Mouse (Mus musculus) embryo, embryonic 10.5 days (tissue): ENCODE measurements around the gene Mecom.

Experiments used
- DNase-seq: peaks from one replicate; pipeline ENCODE4 v3.0.0-alpha.2; 2015; ENCODE audit warnings: low spot score

Gene Mecom

DNA sequence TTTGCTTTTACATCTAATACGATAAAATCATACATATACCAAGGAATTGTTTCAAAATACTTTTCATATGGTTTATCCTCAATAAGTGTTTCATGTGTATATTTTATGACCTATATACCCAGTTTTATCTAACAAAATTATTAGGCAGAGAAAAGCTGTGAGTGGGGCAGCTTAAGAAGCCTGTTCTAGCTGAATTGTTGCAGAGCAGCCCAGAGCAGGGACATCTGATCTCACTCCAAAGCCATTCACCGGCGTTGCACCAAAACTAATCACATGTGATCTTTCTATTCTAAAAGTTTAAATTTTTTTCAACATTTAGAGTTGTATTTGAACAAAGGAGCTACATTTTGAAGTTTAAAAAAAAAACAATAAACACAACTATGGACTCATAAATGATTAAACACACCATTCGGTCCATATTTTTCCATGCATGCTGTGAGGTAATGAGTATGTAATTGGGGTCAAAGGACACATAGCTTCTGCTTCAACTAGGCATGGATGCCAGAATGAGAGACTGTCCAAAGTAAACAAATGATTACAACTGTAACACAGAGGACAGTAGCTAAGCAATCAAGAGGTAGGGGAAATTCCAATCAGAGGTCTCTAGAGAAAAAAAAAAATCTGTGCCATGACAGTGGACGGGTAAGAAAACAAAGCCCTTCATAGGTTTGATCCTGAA is 64.7 kb downstream of the Mecom start:
- DNase-seq, result peak; percentile 54

DNA sequence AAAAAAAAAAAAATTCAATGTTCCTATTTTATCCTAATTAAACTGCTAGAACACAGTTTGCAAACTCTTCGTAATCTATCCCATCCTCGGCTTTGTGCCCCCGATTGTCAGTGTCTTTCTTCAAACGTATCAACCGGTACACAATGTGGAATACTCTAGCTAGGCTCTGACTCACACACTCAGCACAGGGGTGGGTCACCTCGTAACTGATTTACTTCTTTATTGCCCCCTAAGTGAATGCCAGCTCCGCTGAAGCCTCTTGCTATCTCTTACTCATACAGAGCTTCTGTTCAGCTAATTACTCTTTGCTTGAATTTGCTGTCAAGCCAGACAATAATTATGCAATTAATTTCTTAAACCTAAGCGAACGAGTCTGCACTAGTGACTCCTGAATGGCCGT is 66.1 kb downstream of the Mecom start:
- no peak for DNase-seq

DNA sequence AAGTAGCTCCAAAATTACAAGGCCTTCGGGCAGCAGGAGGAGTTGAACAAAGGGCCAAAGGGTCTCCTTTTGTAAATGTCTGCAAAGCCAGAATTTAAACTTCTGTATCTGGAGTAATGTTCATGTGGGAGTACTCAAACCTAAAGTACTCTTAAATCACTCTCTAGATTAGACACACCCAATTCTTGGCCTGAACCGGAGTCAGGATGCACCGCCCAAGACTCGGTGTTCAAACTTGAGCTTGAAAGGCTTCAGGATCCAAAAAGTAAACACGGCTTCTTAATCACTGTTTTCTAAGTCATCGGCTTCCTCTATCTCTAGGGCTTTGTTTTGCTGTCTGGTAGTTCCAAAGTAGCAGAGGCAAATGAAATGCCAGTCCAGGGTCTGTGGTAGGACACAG is 67.3 kb downstream of the Mecom start:
- no peak for DNase-seq

DNA sequence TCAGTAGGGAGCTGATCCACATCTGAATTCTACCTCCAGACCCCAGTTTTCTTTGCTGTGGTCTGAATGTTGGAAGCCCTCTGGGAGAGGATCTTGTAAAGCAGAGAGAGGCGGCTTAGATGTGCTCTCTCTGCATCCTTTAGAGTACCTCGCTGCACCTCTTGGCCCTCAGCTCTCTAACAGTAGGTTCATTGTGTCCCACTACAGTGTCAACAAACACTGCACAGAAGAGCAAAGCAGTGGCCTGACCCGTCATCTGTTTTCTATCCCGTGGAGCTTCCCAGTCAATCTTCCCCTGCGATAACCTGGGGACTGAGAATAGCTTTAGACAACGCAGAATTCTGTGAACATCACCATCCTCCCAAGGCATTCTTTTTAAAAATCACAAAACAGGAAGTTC is 69.6 kb downstream of the Mecom start:
- peak; percentile 50 for DNase-seq

DNA sequence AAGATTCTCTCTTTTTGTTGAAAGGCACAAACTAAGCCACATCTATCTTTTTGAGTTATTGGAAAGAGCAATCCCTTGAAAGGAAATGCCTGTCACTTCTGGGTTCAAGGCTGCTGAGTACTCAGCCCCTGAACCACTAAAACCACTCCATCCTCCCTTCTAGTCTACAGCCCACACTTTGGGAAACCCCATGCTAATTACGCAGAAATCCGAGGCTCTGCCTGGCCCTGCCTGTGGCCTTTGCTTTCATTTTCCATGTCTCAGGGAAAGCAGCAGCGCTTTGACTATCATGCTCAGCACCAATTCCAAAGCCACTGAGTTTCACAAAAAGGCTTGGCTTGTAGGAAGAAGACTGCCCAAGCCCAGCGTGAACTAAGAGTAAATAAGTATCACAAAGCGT is 70.8 kb downstream of the Mecom start:
- DNase-seq, result no peak

DNA sequence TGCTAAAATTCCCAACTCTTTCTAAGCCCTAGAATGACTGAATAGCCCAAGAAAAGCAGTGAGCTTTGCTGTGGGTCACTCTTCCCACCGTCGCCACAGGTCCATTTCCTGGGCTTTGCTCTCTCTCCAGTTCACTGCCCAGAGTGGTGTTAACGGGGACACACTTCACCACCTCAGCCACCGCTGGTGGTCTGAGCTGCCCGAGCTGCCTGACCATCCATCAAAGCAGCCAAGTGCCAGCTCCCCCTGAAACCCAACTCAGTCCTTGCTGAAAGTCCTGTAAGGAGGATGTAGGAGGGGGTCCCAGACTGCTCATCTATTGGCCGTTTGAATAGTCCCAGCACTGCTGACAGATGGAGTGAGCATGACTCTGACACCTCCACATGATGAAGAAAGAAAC is 72.2 kb downstream of the Mecom start:
- no peak for DNase-seq

DNA sequence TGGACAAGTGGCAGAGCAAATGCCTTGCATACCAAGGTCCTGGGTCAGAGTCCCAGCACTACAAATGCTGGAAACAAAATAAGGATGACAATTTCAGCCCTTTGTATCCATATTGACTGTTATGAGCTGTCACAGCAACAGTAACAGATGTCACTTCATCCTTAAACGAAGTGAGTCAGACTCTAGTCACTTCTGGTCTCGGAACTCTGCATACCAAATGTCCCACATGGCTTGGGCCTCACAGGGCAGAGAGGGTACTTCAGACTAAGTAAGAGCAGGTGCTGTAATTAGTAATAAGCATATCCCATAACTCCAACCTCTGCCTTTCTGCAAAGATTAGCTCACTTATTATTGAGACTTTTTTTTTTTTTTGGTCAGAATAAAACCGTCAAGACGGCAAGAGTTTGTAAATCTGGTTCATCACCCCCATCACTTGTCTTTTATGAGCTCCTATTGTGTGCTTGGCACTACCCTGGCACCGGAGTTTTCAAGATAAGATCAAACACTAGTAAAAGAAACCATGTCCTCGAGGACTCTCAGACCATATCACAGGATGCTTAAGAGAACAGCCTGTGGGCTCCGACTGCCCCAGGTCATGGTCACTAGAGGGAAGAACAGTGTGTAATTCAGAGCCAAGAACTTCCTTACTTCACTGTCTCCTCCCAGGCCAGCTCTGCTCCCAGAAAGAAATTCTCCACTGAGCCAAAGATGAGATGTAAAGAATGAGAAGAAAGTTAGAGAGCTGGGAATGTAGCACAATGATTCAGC is 79.6 kb downstream of the Mecom start:
- no peak for DNase-seq

DNA sequence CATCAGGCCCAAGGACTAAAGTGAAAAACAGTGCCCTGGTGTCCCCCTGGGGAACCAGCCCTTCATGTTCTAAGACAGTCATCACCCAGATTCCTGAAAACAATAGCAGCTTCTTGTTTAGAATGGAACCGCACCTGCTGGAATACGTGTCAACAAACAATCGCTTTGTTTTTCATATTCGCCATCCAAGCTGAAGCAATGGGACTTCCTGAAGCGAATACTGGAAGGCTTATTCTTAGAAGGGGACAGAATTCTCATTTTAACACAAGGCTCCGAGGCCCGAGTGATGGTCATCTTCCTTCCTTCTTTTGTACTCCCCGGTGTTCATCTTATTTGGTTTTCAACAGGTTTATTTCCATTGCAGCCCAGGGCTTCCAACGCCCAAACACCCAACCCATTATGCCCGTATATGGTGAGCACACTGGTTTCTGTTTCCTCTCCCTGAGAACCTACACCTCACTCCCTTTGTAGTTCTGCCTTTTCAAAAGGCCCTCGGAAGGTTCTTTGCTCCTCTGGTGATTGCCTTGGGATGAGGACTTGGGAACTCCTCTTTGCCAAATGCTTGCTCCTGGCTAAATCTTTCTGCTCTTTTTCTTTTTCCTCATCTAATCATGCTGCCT is 81.7 kb downstream of the Mecom start:
- DNase-seq, result no peak

DNA sequence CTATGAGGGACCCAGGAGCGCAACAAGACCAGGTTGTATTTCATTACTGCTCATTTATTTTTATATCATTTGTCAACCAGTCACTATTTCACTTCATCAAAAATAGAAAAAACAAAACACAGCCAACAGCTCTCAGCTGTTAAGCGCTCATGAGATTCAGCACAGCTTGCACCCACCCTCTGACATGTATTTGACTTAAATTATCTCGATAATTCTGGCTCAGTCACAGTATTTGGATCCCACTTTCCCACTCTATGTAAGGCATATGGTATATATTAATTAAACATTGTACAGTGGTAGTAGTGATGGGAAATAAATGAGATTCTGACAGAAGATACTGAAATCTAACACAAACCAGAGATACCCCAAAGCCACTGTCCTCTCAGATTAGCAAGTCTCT is 83.3 kb downstream of the Mecom start:
- DNase-seq, result no peak

DNA sequence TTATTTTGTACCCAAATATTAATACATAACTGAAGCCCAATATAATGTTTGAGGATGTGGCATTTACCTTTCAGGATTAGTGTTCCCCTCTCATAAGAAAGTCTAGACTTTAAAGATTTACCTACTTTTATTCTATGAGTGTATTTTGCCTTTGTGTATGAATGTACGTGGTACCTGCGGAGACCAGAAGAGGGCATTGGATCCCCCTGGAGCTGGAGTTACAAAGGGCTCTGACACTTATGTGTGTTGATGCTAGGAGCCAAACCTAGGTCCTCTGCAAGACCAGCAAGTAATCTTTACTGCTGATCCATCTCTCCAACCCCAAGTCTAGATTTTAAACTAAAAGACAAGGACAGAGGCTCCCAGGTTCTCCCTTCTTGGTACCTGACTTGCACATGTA is 86.0 kb downstream of the Mecom start:
- DNase-seq, result no peak

DNA sequence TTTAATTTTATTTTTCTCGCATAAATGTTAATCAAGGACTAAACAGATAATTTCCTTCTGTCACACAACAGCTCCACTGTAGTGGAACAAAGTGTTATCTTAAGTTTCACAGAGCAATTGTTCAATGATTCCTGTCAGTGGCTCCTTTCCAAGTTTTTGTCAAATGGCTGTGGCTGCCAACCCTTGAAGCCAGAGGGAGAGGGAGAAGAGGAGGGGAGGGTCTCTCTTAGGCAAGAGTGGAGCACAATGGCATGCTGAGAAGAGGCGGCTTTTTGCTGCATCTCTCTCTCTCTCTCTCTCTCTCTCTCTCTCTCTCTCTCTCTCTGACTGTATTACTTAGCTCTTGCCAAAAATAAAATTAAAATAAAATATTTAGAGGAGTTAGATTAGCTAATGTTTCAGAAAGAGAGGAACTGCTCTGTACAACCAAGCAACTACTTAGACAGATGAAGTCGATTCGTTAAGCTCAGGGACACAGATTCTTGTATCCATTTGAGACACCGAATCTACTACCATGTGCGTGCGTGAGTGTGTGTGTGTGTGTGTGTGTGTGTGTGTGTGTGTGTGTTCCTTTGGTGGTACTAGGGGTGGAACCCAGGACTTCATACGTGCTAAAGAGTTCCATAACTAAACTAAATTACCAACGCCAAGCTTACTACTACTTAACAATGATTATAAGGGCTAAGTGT is 86.8 kb downstream of the Mecom start:
- no peak for DNase-seq

DNA sequence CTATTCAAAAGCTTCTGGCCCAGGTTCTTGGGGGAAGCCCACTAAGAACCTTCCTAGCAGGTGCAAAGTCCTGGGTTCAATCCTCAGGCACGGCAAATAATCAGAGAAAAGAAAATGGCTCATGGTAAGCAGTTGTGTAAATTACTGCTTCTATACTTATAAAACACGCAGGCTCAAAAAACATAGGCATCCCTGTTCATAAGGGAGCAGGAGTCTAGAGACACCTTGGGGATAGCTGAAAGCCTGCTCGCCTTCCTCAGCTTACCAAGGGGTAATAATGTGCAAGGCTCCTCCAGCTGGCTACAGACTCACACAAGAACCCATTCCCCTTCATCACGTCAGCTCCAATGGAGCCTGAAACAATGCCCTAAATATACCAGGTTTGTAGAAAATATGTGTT is 88.2 kb downstream of the Mecom start:
- DNase-seq, result no peak

DNA sequence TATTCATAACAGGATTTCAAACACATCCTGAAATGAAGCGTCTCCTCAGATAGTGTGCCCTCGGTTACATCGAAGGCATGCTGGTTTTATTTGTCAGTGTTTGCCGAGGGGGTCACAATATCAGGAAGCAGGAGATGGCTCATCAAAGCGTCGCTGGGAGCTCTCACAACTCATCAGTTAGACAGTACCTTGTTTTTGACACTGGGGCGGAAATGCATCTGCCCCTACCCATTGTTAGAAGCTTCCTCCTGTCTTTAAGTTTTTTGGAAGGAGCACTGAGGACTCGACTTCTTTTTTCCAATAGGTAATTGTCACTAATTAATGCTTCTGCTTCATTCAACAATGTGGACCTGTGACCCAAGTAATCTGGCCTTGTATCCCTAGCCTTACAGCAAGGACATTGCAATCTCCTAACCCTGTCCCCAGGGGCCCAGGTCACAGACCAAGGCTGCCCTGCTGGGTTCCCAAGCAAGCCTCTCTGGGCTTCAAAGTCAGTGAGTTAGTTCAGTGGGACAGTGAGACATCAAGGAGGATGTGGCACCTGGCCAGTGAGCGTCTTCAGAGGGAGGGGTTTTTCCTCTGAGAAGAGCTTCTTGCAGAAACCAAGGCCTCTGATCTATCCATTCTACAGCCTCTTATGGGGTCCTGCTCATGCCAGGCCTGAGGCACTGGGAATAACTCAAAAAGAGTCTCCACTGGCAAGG is 89.7 kb downstream of the Mecom start:
- DNase-seq, result no peak

DNA sequence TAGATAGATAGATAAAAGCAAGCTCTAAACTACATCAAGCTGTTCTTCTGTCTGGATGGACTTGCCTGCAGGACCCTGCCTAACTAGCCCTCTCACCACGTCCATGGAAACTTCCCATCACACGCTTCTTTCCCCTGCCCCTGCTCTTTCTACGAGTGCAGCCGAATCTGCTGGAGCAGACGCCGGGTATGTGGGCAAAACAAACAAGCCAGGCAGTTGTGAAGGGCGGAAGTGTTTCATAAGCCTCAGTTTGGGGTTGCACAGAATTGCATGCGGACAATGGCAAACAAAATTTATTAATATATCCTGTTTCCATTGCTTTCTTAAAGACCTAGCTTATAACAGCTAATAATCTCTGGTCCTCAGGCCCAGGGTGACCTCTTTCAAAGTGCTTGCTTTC is 91.9 kb downstream of the Mecom start:
- no peak for DNase-seq

DNA sequence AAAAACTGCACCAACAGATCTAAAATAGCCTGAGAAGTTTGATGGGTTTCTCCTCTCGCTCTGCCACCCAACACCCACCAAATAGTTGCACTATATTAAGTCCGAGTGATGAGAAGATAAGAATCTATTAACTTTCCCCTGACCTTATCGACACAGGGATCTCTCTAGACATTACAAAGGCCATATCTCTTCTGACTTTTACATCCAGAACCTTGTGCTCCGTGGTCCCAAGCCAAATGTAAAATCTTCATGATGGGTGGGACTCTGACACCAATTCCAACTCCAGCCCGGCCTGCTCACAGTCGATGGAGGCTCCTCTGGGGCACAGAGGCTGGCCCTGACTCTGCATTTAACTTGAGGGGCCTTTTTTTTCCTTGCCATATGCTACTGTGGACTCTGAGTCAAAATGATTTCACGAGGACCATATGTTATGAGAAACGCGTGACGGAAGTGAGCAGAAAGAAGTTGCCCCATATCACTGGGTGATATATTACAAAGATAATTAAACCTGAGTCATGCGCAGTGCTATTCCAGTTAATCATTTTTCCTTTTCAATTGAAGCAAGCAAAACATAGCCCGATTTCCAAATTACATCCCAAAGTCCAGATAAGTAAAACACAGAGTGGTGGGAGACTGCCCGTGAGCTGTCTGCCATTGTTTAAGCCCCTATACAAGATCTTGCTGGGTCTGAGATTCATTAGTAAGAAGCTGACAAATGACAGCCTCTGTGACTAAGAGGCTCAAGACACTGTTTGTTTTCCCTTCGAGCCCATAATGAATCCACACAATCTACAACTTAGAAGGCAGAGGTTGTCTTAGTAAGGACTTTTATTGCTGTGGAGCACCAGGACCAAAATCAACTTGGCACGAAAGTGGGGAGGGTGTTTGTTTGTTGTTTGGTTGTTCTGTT is 94.0 kb downstream of the Mecom start:
- DNase-seq, result no peak

DNA sequence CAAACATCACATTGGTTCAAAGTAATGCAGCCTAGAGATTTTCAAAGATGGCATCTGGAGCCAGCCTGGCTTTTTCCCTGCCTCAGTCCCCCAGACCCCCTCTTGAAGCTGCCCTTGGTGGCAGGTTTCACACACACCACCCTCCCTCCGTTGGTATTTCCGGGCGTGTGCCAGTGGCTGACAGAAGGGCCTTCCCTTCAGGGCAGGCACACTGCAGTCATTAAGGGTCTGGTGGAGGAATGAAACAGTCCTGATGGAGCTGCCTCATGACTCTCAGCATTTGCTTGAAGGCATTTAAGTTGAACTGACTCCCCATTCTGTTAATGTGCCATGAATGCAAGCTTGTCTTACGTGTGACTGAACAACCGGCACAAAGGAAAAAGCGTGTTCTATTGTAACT is 94.8 kb downstream of the Mecom start:
- no peak for DNase-seq

DNA sequence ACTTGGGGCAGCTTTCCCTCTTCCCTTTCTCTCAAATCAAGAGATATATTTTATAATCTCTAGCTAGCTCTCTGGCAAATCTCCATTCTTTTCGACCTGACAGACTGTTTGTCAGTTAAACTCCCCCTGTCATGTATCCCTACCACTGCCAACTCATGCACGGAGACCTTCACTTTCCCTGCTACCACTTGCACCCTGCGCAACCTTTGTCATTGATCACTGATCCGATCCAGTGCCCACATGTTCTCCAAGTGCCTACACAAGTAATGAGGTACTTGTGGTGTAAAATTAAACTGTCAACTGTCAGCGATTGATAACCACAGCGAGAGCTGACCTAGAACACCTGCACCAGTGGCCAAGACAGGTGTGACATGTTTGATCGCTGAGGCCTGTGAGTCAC is 95.3 kb downstream of the Mecom start:
- DNase-seq, result no peak

DNA sequence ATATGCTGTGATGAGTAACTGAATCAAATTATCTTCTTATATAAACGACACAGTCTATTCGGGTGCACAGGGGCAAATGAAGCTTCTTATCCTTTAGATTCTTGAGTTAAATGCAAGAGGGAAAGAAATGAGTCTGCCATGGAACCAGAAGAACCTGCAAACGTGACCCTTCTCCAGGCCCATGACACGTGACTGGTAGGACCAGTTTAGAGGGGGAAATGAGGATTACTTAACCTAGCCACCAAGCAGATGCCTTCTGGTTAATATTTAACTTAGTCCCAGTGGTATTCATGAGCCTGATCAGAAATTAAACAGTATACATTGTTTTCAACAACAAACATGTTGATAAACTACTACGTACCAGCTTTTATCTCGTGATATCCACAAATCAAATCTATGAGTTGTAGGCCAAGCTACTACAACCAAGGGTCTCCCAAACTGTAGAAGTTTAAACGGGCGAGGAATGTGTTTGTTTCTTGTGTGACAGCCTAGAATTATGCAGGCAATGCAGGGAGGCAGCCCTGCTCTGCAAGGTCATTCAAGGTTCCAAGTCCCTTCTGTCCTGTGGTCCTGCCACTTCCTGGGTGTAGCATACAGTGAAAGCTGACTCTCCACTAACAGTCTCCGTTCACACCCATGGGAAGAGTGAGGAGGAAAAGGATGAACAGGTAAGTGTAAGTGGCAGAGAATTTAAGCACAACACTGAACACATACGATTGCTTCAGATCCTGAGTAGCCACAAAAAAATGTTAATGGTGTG is 97.4 kb downstream of the Mecom start:
- DNase-seq, result no peak

DNA sequence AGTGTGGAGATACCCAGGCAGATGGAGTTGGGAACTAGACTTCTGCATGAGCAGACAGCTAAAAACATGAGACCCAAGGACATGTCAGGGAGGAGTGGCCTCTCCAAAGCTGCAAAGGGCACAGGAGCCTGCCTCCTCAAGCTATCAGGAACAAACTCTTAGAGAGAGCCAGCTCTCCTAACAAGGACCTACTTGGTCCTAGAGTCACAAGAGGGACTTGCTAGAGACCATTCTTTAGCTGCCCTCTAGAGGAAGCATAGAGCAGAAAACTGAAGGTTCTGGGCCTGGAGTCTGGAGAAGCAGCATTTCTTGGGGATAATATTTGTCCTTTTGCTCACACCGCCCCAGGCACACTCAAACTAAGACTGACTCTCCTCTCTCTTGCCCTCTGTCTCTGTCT is 99.2 kb downstream of the Mecom start:
- DNase-seq, result no peak

DNA sequence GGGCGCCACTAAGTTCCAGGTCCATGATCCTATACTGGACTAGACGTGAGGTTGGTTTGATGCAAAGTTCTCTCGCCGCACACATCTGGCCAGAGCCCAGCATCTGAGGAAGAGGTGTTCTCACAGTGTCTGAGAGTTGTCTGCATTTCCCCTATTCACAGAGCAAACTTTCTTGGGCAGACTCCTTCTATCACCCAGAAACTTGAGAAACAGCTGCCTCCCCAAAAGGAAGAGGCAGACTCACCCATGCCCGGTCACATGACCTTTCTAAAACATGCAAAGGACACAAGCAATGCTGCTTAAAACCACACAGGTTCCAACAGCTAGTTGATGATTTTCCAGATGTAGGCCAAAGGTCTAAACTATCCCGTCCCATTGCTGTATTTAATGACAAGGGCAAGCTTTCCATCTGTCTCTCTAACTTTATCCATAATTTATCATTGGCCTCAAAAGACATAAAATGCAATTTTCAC is 101.8 kb downstream of the Mecom start:
- DNase-seq, result no peak
